Mouse (Mus musculus) MEL (cell line): ENCODE measurements around the gene Tmprss4.

Experiments used
- BHLHE40 ChIP-seq: IDR thresholded peaks from 2 replicates; pipeline ENCODE4 v1.6.1; 2012; ENCODE audit warnings: low read depth, mild to moderate bottlenecking, inconsistent platforms, low read length, improper control_type of control experiment, borderline replicate concordance
- MAX ChIP-seq: IDR thresholded peaks from 2 replicates; pipeline ENCODE4 v1.6.1; 2011; ENCODE audit warnings: low read length, improper control_type of control experiment
- MAZ ChIP-seq: IDR thresholded peaks from 2 replicates; pipeline ENCODE4 v1.6.1; 2012; ENCODE audit warnings: low read depth, mild to moderate bottlenecking, inconsistent platforms, low read length, improper control_type of control experiment
- NRF1 ChIP-seq: IDR thresholded peaks from 2 replicates; pipeline ENCODE4 v1.6.1; 2014; ENCODE audit warnings: low read depth, mild to moderate bottlenecking, inconsistent platforms, low read length, improper control_type of control experiment, moderate library complexity; ENCODE audit not compliant: poor library complexity, insufficient read depth, severe bottlenecking
- TCF12 ChIP-seq: IDR thresholded peaks from 2 replicates; pipeline ENCODE4 v1.6.1; 2014; ENCODE audit warnings: low read depth, mild to moderate bottlenecking, inconsistent platforms, low read length, improper control_type of control experiment, moderate library complexity

DNA sequence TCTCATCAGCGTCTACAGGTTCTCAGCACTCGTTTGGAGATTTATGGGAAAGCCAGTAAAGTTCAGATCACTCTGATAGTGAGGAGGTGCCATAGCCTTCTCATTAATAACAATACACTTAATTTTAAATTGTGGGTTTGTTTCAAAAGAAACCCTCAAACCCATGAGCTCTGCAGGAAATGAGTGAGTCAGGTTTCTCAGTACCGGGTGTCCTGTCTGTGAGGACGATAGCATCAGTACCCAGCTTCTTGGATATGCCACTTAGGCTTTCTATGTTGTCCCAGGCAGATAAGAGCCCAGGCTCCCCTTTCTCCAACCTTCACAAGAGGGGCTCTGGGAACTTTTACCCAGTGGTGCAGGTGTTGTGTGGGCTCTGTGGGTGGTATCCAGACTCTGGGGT lies 48.1 kb upstream of the Tmprss4 start:
- TF ChIP-seq MAX (no peak), NRF1 (no peak), MAZ (no peak), BHLHE40 (no peak), TCF12 (no peak)
